Mouse (Mus musculus) midbrain, embryonic 10.5 days (tissue): Measurements from ENCODE around the gene Gm43302. TPM values are rescaled to one million over a fixed set of nuclear protein-coding genes. Genes with fewer than 3 reads are reported as not detected.
"Not testable (repeated sequence)": the region's sequence is repeated elsewhere in the genome, so short reads cannot be mapped to it uniquely, and the experiment has no call there.

Experiments
- DNase-seq: peaks from one replicate; pipeline ENCODE4 v3.0.0-alpha.2; 2017; ENCODE audit warnings: low spot score
- H3K27ac ChIP-seq: fragments of 300-500 bp; sonication (generic); replicated peaks from 2 replicates; pipeline ENCODE4 v1.5.1; 2016; ENCODE audit warnings: mild to moderate bottlenecking
- H3K27me3 ChIP-seq: fragments of 300-500 bp; sonication (generic); 2 replicates; pipeline ENCODE4 v1.6.1; 2016; ENCODE audit warnings: low read depth, mild to moderate bottlenecking; ENCODE audit not compliant: poor library complexity, severe bottlenecking
- H3K36me3 ChIP-seq: fragments of 300-500 bp; sonication (generic); 2 replicates; pipeline ENCODE4 v1.6.1; 2016; ENCODE audit warnings: mild to moderate bottlenecking, moderate library complexity
- H3K4me1 ChIP-seq: fragments of 300-500 bp; sonication (generic); 2 replicates; pipeline ENCODE4 v1.6.1; 2016
- H3K4me3 ChIP-seq: fragments of 300-500 bp; sonication (generic); 2 replicates; pipeline ENCODE4 v1.5.1; 2016; ENCODE audit warnings: mild to moderate bottlenecking, moderate library complexity
- H3K9me3 ChIP-seq: fragments of 300-500 bp; sonication (generic); replicated peaks from 2 replicates; pipeline ENCODE4 v1.6.1; 2016; ENCODE audit warnings: mild to moderate bottlenecking
- WGBS: fragments of 180-500 bp; shearing (Covaris S2); methylation state at CpG from one replicate; pipeline ENCODE4 v1.1.7; 2016; 5-methylcytosine and 5-hydroxymethylcytosine counted together
- polyA plus RNA-seq: library from polyadenylated mRNA; unstranded; fragments of >200 nt; fragmentation: Nextera tagmentation; extraction: Ambion mirVana; gene quantifications from 2 replicates; pipeline ENCODE4 v1.2.1, GENCODE M21; 2016

The Gm43302 gene
- 0.10 TPM in 1 of 2 replicates, not detected in the other for polyA plus RNA-seq

DNA sequence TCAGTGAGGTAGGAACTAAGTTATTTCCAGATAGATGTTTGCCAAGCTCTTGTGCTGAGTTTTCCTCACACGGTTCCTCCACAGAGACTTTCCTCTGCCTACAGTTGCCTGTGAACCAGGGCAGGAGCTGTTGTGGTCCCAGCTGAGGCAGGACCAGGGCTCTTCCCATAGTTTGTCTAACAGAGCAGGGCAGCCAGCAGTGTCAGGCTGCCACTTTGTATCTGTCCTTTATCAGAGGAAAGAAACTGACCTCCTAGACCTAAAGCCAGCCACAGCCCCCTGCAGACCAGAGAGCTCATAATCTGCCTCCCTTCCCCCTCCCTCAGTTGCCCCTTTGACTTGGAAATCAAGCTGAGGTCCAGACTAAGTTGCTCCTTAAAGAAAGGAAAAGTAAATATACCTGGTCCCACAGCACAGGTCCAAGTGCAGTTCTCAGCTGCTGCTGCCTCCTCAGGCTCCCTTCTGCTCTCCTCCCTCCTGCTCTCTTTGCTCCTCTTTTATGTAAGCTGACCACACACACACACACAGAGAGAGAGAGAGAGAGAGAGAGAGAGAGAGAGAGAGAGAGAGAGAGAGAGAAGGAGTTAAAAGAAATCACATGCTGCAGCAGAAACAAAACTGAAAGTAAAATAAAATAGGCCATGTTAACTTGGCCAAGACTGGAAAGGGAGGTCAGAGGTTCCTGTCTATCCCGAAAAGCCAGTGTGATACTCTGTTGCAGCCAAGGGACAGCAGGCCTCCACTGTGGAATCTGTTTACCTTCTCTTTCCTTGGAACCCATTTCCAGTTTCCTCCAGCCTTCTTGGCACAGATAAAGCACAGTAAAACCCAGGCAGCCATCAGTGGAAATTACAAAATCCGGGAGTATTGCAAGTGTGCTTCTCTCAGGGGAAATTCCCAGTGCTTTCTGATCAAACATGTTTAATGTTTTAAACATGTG lies at the start of gene Gm43302, which contains the start of gene Gbp6:
Gene Gm43302, minus strand, starts transcription at position 470 of the 940 bp plus-strand sequence.
Gene Gbp6, minus strand, starts transcription at position 473 of the 940 bp plus-strand sequence.
- not testable (repeated sequence) for H3K9me3 ChIP-seq

DNA sequence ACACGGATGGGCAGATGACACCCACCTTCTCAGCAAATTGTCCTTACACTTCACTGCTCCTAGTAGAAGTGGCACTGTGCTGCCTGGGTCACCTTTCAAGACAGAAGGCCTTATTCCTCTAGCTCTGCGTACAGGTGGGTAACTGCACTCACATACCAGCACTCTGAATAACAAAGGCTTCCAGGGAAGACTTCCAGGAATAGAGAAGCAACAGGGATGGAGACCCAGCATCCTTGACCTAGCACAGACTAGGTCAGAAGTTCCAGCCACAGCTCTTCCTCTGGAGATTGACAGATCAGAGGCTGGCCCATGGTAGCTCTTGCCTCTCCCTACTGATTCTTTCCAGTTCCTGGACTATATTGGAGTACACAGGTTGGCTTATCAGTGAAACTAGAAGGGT lies 47.8 kb upstream of the Gm43302 start:
- H3K27me3 ChIP-seq = no peaks in the 10 kb centered on the region
- 75% methylated on average over 2 of the region's 2 CpGs for WGBS
- no peak for DNase-seq
- no peaks in the 10 kb centered on the region for H3K4me1 ChIP-seq
- H3K27ac ChIP-seq = no peak overlapping the region
- H3K9me3 ChIP-seq = no peaks in the 10 kb centered on the region
- no peak overlapping the region for H3K4me3 ChIP-seq
- no peaks in the 10 kb centered on the region for H3K36me3 ChIP-seq

More for the DNA sequence above, at the start of gene Gm43302, which contains the start of gene Gbp6:
- 58% methylated on average over 3 of the region's 3 CpGs for WGBS
- H3K27me3 ChIP-seq, H3K4me1 ChIP-seq, DNase-seq, H3K27ac ChIP-seq, H3K4me3 ChIP-seq, H3K36me3 ChIP-seq: not testable (repeated sequence)

GRCm38 (mm10) chr5:105322543-105322942 lies 29.0 kb upstream of the Gm43302 start:
- H3K27me3 ChIP-seq = no peaks in the 10 kb centered on the region
- WGBS = 63% methylated on average over 2 of the region's 2 CpGs
- H3K4me3 ChIP-seq = no peak overlapping the region
- no peaks in the 10 kb centered on the region for H3K36me3 ChIP-seq
- H3K9me3 ChIP-seq = no peaks in the 10 kb centered on the region
- no peak for DNase-seq
- no peaks in the 10 kb centered on the region for H3K4me1 ChIP-seq
- no peak overlapping the region for H3K27ac ChIP-seq

DNA sequence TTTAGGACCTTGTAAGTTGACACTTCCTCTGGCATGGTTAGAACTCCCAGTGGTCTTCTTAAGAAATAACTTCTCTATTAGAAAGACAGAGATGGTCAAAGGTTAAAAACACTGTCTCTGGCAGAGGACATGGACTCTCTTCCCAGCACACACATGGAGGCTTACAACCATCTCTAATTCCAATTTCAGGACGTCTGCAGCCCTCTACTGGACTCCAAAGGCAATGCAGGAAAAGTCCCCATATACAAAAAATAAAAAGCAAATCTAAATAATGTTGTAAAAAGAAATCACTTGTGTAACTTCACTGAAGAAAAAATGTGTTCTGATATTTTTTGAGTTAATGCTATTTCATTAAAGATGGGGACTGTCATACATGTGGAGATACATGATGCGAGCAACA lies 17.4 kb upstream of the Gm43302 start:
- no peak overlapping the region for H3K27ac ChIP-seq
- no peaks in the 10 kb centered on the region for H3K4me1 ChIP-seq
- no peak overlapping the region for H3K4me3 ChIP-seq
- WGBS = 81% methylated on average over 2 of the region's 2 CpGs
- DNase-seq = no peak
- no peaks in the 10 kb centered on the region for H3K36me3 ChIP-seq
- H3K9me3 ChIP-seq = 0 out of 2 replicates have a peak, but pooled peaks cover 5% of the 10 kb centered on the region
- H3K27me3 ChIP-seq = no peaks in the 10 kb centered on the region

GRCm38 (mm10) chr5:105309148-105309547 lies 15.7 kb upstream of the Gm43302 start:
- not testable (repeated sequence) for H3K9me3 ChIP-seq, DNase-seq, H3K4me3 ChIP-seq, H3K27ac ChIP-seq, H3K27me3 ChIP-seq, H3K4me1 ChIP-seq, H3K36me3 ChIP-seq
- 58% methylated on average over 1 of the region's 1 CpGs for whole genome bisulfite sequencing

DNA sequence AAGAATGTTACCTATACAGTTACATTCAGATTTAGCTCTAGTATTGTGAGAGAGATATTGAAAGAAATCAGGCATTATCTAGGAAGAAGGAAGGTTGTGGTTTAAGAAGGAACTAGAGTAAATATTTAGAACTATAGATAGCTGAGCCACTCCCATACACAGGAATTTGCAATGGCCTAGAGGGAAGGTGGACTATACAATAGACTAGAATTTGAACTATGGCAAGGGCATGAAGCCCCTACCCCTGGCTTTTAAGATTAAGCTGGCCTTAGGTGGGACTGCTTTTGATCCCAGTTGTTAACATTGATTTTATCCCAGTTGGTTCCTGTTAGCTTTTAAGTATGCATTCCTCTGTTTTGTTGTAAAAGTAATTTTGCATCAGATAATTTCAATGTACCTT lies 13.5 kb upstream of the Gm43302 start:
- H3K9me3 ChIP-seq, H3K4me1 ChIP-seq, H3K4me3 ChIP-seq, H3K27ac ChIP-seq, DNase-seq, H3K36me3 ChIP-seq, H3K27me3 ChIP-seq: not testable (repeated sequence)

DNA sequence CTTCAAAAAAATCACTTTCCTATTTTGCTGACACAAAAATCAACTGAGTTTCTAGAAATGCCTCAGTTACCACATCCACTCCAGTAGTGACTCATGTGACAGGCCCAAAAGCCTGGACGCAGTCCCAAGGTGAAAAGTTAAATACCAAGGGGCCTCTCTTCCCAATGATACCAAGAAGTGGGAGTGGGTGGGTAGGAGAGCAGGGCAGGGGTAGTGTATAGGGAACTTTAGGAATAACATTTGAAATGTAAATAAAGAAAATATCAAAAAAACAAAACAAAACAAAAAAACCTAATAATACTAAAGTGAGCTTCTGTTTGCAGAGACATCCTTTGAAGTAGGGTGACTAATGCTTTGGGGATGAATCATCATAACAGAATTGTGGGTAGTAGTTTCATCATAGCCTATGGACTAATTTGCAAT lies 12.7 kb upstream of the Gm43302 start:
- Histone ChIP-seq H3K4me1 (no peaks in the 10 kb centered on the region), H3K9me3 (0 out of 2 replicates have a peak, but pooled peaks cover 5% of the 10 kb centered on the region), H3K27me3 (no peaks in the 10 kb centered on the region), H3K36me3 (no peaks in the 10 kb centered on the region), H3K4me3 (no peak overlapping the region), H3K27ac (no peak overlapping the region)
- 90% methylated on average over 1 of the region's 1 CpGs for WGBS
- no peak for DNase-seq

DNA sequence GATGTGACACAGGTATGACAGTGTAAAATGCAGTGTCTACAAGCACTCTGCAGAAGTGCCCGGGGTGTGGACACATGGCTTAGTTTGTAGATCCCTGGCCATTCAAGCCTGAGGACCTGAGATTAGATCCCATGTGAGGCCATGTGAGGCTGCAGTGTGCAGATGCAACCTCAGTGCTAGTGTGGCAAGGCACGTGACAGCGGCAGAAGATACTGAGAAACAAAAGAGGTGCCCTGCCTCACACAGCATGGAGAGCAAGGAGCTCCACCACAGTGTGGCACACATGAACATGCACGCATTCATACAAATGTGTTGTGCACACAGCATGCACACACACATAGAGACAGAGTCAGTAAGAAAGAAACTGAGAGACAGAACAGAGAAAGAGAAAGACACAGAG lies 12.2 kb upstream of the Gm43302 start:
- DNase-seq, H3K4me3 ChIP-seq, H3K36me3 ChIP-seq, H3K27me3 ChIP-seq, H3K27ac ChIP-seq, H3K4me1 ChIP-seq, H3K9me3 ChIP-seq: not testable (repeated sequence)
- 87% methylated on average over 4 of the region's 4 CpGs for WGBS

DNA sequence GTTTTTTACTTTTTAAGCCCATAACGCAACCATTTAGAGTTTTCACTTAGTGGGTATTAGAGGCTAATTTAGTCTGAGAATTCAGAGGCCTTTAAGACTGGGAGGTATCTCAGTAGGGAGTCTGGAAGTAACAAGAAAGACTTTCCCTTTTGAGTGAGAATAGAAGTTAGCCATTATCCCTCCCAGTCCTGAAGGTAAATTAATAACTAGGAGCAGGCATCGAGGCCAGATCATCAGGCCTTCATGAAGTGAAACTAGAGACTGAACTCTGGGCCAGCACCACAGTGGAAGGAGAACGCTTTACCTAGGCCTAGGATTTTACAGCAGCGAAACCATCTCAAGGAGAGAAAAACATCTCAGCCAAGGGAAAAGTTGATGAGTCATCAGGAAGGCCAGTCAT lies 8.5 kb upstream of the Gm43302 start:
- no peaks in the 10 kb centered on the region for H3K36me3 ChIP-seq
- DNase-seq = no peak
- 79% methylated on average over 4 of the region's 4 CpGs for WGBS
- no peak overlapping the region for H3K27ac ChIP-seq
- H3K9me3 ChIP-seq = no peaks in the 10 kb centered on the region
- H3K4me1 ChIP-seq = no peaks in the 10 kb centered on the region
- no peaks in the 10 kb centered on the region for H3K27me3 ChIP-seq
- H3K4me3 ChIP-seq = no peak overlapping the region

- DNase-seq = no peak
- WGBS = 78% methylated on average over 2 of the region's 2 CpGs
- Histone ChIP-seq H3K36me3 (no peaks in the 10 kb centered on the region), H3K4me1 (no peaks in the 10 kb centered on the region), H3K27me3 (no peaks in the 10 kb centered on the region), H3K9me3 (no peaks in the 10 kb centered on the region), H3K4me3 (no peak overlapping the region), H3K27ac (no peak overlapping the region)
Observed at GRCm38 (mm10) chr5:105301531-105301930, 8.0 kb upstream of the Gm43302 start.

DNA sequence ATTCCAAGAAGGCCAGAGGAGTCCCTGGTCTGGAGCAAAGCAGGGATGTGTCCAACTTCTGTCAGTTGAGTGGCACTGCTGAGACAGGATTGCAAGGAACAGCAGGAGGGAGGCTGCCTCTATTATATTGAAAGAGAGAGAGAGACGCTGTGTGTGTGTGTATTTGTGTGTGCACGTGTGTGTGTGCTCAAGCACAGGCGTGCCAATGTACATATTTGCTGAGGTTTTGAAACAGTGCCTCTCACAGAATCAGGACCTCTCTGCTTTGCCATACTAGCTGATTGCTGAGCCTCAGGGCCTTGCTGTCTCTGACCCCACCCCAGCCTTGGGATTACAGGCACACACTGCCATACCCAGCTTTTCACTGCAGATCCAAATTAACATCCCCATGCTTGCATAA lies 2.3 kb upstream of the Gm43302 start:
- no peaks in the 10 kb centered on the region for H3K27me3 ChIP-seq
- no peaks in the 10 kb centered on the region for H3K9me3 ChIP-seq
- DNase-seq = no peak
- WGBS = 79% methylated on average over 3 of the region's 3 CpGs
- no peaks in the 10 kb centered on the region for H3K36me3 ChIP-seq
- no peak overlapping the region for H3K4me3 ChIP-seq
- H3K27ac ChIP-seq = no peak overlapping the region
- 0 out of 2 replicates have a peak, but pooled peaks cover 9% of the 10 kb centered on the region for H3K4me1 ChIP-seq

GRCm38 (mm10) chr5:105292492-105292891 lies 1.0 kb downstream of the Gm43302 start:
- 88% methylated on average over 1 of the region's 1 CpGs for WGBS
- Histone ChIP-seq H3K36me3 (no peaks in the 10 kb centered on the region), H3K4me3 (no peak overlapping the region), H3K9me3 (no peaks in the 10 kb centered on the region), H3K27ac (no peak overlapping the region), H3K27me3 (no peaks in the 10 kb centered on the region), H3K4me1 (0 out of 2 replicates have a peak, but pooled peaks cover 9% of the 10 kb centered on the region)
- DNase-seq = no peak

GRCm38 (mm10) chr5:105290921-105291320 lies 2.6 kb downstream of the Gm43302 start:
- WGBS = 90% methylated on average over 3 of the region's 3 CpGs
- H3K4me3 ChIP-seq, DNase-seq, H3K36me3 ChIP-seq, H3K4me1 ChIP-seq, H3K9me3 ChIP-seq, H3K27me3 ChIP-seq, H3K27ac ChIP-seq: not testable (repeated sequence)
